Mouse (Mus musculus) midbrain, embryonic 11.5 days (tissue): ENCODE measurements at regions not wholly inside any gene's neighbourhood (a gene's known extent, or its start where the extent isn't known, plus 50 kb on each side); places are given as distances from the start of the nearest gene placed in this dataset.

ENCODE experiments used
- ATAC-seq: fragments of 200-750 bp; cut with Nextera tagmentation; 2 replicates; pipeline ENCODE4 v1.8.0; 2017; ENCODE audit warnings: moderate TSS enrichment, moderate library complexity; ENCODE audit not compliant: low FRiP score
- DNase-seq: peaks from one replicate; pipeline ENCODE4 v3.0.0; 2015; ENCODE audit warnings: low spot score; ENCODE audit errors: missing footprints
- H3K27ac ChIP-seq: fragments of 300-500 bp; sonication (generic); 2 replicates; pipeline ENCODE4 v1.5.1; 2014; ENCODE audit warnings: low read depth, low read length
- H3K27me3 ChIP-seq: fragments of 300-500 bp; sonication (generic); 2 replicates; pipeline ENCODE4 v1.6.1; 2014; ENCODE audit warnings: mild to moderate bottlenecking, low read length, moderate library complexity, mixed read lengths; ENCODE audit not compliant: control insufficient read depth, insufficient read depth
- H3K36me3 ChIP-seq: fragments of 300-500 bp; sonication (generic); 2 replicates; pipeline ENCODE4 v1.6.1; 2014; ENCODE audit warnings: mild to moderate bottlenecking, low read length, moderate library complexity, mixed read lengths; ENCODE audit not compliant: control insufficient read depth, insufficient read depth
- H3K4me1 ChIP-seq: fragments of 300-500 bp; sonication (generic); 2 replicates; pipeline ENCODE4 v1.6.1; 2014; ENCODE audit warnings: low read length; ENCODE audit not compliant: control insufficient read depth, insufficient read depth
- H3K4me2 ChIP-seq: fragments of 300-500 bp; sonication (generic); 2 replicates; pipeline ENCODE4 v1.6.1; 2014; ENCODE audit warnings: mild to moderate bottlenecking, moderate library complexity
- H3K4me3 ChIP-seq: fragments of 300-500 bp; sonication (generic); 2 replicates; pipeline ENCODE4 v1.5.1; 2014; ENCODE audit warnings: low read depth, low read length
- H3K9ac ChIP-seq: fragments of 300-500 bp; sonication (generic); 2 replicates; pipeline ENCODE4 v1.6.1; 2014; ENCODE audit warnings: low read length
- H3K9me3 ChIP-seq: fragments of 300-500 bp; sonication (generic); 2 replicates; pipeline ENCODE4 v1.6.1; 2016; ENCODE audit warnings: low read length; ENCODE audit not compliant: control insufficient read depth
- WGBS: fragments of 180-500 bp; shearing (Covaris S2); extraction: QIAGEN DNeasy Blood & Tissue Kit; methylation state at CpG from one replicate; pipeline ENCODE4 v1.1.7; 2014; 5-methylcytosine and 5-hydroxymethylcytosine counted together

DNA sequence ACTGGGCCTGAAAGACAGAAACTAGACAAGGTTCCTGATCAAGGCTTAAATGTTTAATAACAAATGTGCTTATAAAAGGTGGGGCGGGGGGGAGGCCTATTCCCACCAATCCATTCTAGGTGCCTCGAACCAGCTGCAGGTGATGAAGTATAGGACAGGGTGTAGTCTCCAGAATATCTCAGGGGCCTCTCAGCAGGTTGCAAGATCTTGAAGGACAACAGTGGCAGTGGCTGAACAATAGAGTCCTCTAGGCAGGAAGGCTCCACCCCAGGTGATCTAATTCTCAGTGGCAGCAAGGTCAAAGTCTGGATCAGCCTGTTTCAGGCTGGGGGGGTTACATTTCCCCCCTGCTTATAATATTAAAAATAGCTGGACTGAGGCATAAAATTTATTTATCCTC, 654.8 kb upstream of the Cdh7 start:
- no peak overlapping the region for H3K27ac ChIP-seq
- WGBS, result 74% methylated on average over 2 of the region's 2 CpGs
- H3K27me3 ChIP-seq, result no peaks in the 10 kb centered on the region
- DNase-seq, result no peak
- no peak overlapping the region for H3K4me3 ChIP-seq
- no peaks in the 10 kb centered on the region for H3K4me1 ChIP-seq
- H3K9me3 ChIP-seq, result no peaks in the 10 kb centered on the region
- no peak overlapping the region for H3K9ac ChIP-seq
- H3K36me3 ChIP-seq, result no peaks in the 10 kb centered on the region
- no peak overlapping the region for H3K4me2 ChIP-seq
- no peak for ATAC-seq

DNA sequence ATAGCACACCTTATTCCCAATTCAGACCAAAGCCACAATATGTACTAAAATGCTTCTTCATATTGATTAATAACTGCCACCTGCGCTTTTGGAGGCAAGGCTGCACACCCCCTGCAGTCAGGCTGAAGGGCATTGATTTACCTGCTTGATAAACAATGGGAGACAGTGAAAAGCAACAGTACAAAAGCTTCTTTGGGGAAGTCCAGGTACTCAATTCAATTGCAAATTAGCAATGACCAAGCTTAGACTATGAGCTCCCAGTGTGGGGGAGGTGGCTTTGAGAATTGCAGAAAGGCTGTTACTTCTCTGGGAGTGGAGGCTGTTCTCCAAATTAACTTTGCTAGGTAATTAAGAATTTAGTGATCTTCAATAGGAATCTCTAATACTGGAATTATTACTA, 654.1 kb upstream of the Cdh7 start:
- peak; percentile 37 for DNase-seq
- ATAC-seq, result no peak
- Histone ChIP-seq H3K4me1 (no peaks in the 10 kb centered on the region), H3K4me3 (no peak overlapping the region), H3K27ac (no peak overlapping the region), H3K9ac (no peak overlapping the region), H3K4me2 (no peak overlapping the region), H3K36me3 (no peaks in the 10 kb centered on the region), H3K27me3 (no peaks in the 10 kb centered on the region), H3K9me3 (no peaks in the 10 kb centered on the region)
- 85% methylated on average over 1 of the region's 1 CpGs for WGBS

DNA sequence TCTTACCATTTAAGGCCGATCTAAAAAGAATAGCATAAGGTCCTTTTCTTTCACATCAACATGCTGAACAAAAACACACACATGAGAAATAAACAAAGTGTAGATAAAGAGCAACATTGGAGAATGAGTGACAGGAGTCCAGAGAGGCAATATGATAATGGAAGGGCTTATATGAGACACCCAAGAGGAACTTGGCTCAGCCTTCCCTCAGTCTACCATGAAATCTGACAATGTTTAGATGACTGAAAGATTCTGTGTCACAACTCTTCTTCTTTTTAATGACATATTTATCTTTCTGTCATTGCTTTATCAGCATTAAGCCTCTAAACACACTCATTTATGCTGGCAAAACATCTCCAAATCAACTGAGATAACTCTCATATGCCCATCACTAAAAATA, 642.0 kb upstream of the Cdh7 start:
- peak; percentile 77 for DNase-seq
- ATAC-seq, result no peak

DNA sequence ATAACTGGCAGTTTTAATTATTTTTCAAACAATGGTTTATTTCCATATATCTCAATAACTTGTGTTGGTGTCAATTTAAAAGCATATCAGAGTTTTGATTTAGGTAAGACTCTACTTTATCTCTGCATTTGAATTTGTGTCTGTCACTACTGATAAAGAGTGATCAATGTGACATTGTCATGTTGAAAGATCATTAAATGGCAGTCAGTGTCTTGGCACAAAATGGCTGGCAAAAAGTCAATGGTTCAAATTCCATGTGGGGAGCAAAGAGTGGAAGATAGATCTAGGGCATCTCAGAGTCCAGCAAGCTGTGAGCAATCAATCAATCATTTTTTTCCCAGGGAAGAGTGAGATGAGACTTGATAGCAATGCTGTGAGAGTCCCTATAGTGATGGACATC, 612.9 kb upstream of the Cdh7 start:
- no peaks in the 10 kb centered on the region for H3K9me3 ChIP-seq
- no peaks in the 10 kb centered on the region for H3K4me1 ChIP-seq
- DNase-seq (no peak), ATAC-seq (no peak)
- H3K36me3 ChIP-seq, result no peaks in the 10 kb centered on the region
- H3K27me3 ChIP-seq, result no peaks in the 10 kb centered on the region
- H3K9ac ChIP-seq, result no peak overlapping the region
- no peak overlapping the region for H3K4me3 ChIP-seq
- H3K4me2 ChIP-seq, result no peak overlapping the region
- no peak overlapping the region for H3K27ac ChIP-seq

More for the DNA sequence above, 642.0 kb upstream of the Cdh7 start:
- Histone ChIP-seq H3K27me3 (no peaks in the 10 kb centered on the region), H3K4me2 (no peak overlapping the region), H3K4me3 (no peak overlapping the region), H3K4me1 (no peaks in the 10 kb centered on the region), H3K9me3 (no peaks in the 10 kb centered on the region), H3K9ac (no peak overlapping the region), H3K36me3 (no peaks in the 10 kb centered on the region), H3K27ac (no peak overlapping the region)
- WGBS, result 92% methylated on average over 1 of the region's 1 CpGs
